Mouse (Mus musculus) midbrain, postnatal 0 days (tissue): ENCODE results near the gene Ubr3. TPM values are rescaled to one million over a fixed set of nuclear protein-coding genes. Genes with fewer than 3 reads are reported as not detected.
"Not testable (repeated sequence)": the region's sequence is repeated elsewhere in the genome, so short reads cannot be mapped to it uniquely, and the experiment has no call there.

Experiments used
- ATAC-seq: fragments of 200-750 bp; cut with Nextera tagmentation; 2 replicates; pipeline ENCODE4 v1.8.0; 2017; ENCODE audit warnings: moderate number of reproducible peaks, mild to moderate bottlenecking, moderate TSS enrichment, moderate library complexity; ENCODE audit not compliant: low FRiP score
- DNase-seq: peaks from one replicate; pipeline ENCODE4 v3.0.0-alpha.2; 2015; ENCODE audit warnings: low spot score
- H3K27ac ChIP-seq: fragments of 300-500 bp; sonication (generic); 2 replicates; pipeline ENCODE4 v1.5.1; 2014; ENCODE audit warnings: low read depth, mild to moderate bottlenecking, low read length, mixed read lengths
- H3K27me3 ChIP-seq: fragments of 300-500 bp; sonication (generic); 2 replicates; pipeline ENCODE4 v1.6.1; 2014; ENCODE audit warnings: low read length, control low read depth, mixed read lengths; ENCODE audit not compliant: insufficient read depth
- H3K36me3 ChIP-seq: fragments of 300-500 bp; sonication (generic); 2 replicates; pipeline ENCODE4 v1.6.1; 2014; ENCODE audit warnings: low read length, control low read depth, mixed read lengths; ENCODE audit not compliant: insufficient read depth
- H3K4me1 ChIP-seq: fragments of 300-500 bp; sonication (generic); 2 replicates; pipeline ENCODE4 v1.6.1; 2014; ENCODE audit warnings: mild to moderate bottlenecking, control low read depth, antibody characterized with exemption, low read length, mixed read lengths; ENCODE audit not compliant: insufficient read depth
- H3K4me2 ChIP-seq: fragments of 300-500 bp; sonication (generic); 2 replicates; pipeline ENCODE4 v1.6.1; 2014; ENCODE audit warnings: low read depth, mild to moderate bottlenecking, low read length, mixed read lengths; ENCODE audit not compliant: poor library complexity, severe bottlenecking
- H3K4me3 ChIP-seq: fragments of 300-500 bp; sonication (generic); 2 replicates; pipeline ENCODE4 v1.5.1; 2014; ENCODE audit warnings: low read depth, mild to moderate bottlenecking, low read length, moderate library complexity
- H3K9ac ChIP-seq: fragments of 300-500 bp; sonication (generic); replicated peaks from 2 replicates; pipeline ENCODE4 v1.6.1; 2014; ENCODE audit warnings: mild to moderate bottlenecking, low read length, moderate library complexity, mixed read lengths; ENCODE audit not compliant: poor library complexity, severe bottlenecking
- H3K9me3 ChIP-seq: fragments of 300-500 bp; sonication (generic); 2 replicates; pipeline ENCODE4 v1.6.1; 2016; ENCODE audit warnings: low read length, control low read depth
- CTCF ChIP-seq: IDR thresholded peaks from 2 replicates; pipeline ENCODE4 v1.5.1; 2016; ENCODE audit warnings: antibody characterized with exemption, mild to moderate bottlenecking
- WGBS: fragments of 180-500 bp; shearing (Covaris S2); extraction: QIAGEN DNeasy Blood & Tissue Kit; methylation state at CpG from one replicate; pipeline ENCODE4 v1.1.7; 2014; 5-methylcytosine and 5-hydroxymethylcytosine counted together
- polyA plus RNA-seq: library from polyadenylated mRNA; unstranded; fragments of >200 nt; fragmentation: Nextera tagmentation; extraction: Ambion mirVana; gene quantifications from 2 replicates; pipeline ENCODE4 v1.2.1, GENCODE M21; 2015
- total RNA-seq: library from RNA; depleted of rRNA; stranded (reverse); fragments of >200 nt; gene quantifications from 2 replicates; pipeline ENCODE4 v1.2.3, GENCODE M21; 2014

Ubr3 gene
- total and polyA plus RNA-seq, 2 experiments from 2014 or later, result 20.9 to 37.9 TPM

- no peak for ATAC-seq
- Histone ChIP-seq H3K9me3 (no peaks in the 10 kb centered on the region), H3K9ac (no peak overlapping the region), H3K4me3 (no peak overlapping the region), H3K27ac (no peak overlapping the region), H3K4me1 (no peaks in the 10 kb centered on the region), H3K27me3 (no peaks in the 10 kb centered on the region), H3K4me2 (no peak overlapping the region), H3K36me3 (no peaks in the 10 kb centered on the region)
- 95% methylated on average over 4 of the region's 4 CpGs for WGBS
- no peak for DNase-seq
- TF ChIP-seq CTCF, result no peak
These were observed 843 bp upstream of the Ubr3 start for GRCm38 (mm10) chr2:69896224-69896581.

GRCm38 (mm10) chr2:69897618-69898575 is 851 bp downstream of the Ubr3 start:
- ATAC-seq, result peak; percentile 65
- Histone ChIP-seq H3K4me2 (peak overlapping the region; percentile 86), H3K9ac (peak overlapping the region; percentile 98), H3K4me3 (peak overlapping the region; percentile 98), H3K36me3 (no peaks in the 10 kb centered on the region), H3K27ac (peak overlapping the region; percentile 94), H3K27me3 (no peaks in the 10 kb centered on the region), H3K4me1 (no peaks in the 10 kb centered on the region), H3K9me3 (no peaks in the 10 kb centered on the region)
- no peak for TF ChIP-seq CTCF
- DNase-seq, result peak; percentile 39
- WGBS, result under 1% methylated on average over 48 of the region's 55 CpGs

DNA sequence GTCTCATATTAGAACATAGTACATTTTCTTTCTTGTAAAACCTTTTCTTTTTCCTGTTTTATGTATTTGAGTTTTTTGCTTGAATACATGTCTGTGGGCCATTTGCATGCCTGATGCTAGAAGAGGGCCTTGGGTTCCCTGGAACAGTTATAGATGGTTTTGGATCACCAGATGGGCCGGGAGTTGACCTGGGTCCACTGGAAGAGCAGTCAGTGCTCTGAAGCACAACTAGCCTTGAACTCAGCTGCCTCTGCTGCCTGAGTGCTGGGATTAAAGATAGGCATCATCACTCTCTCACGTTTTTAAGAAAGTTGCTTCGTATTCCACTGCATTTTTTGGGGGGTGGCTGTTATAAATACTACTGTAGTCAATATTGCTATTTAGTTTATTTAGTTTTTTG is 6.5 kb downstream of the Ubr3 start:
- H3K9me3 ChIP-seq, result no peaks in the 10 kb centered on the region
- H3K36me3 ChIP-seq, result no peaks in the 10 kb centered on the region
- DNase-seq (no peak), ATAC-seq (no peak)
- H3K4me1 ChIP-seq, result no peaks in the 10 kb centered on the region
- H3K9ac ChIP-seq, result no peak overlapping the region
- H3K27ac ChIP-seq, result no peak overlapping the region
- TF ChIP-seq CTCF, result no peak
- no peak overlapping the region for H3K4me2 ChIP-seq
- whole genome bisulfite sequencing, result 95% methylated on average over 3 of the region's 3 CpGs
- no peaks in the 10 kb centered on the region for H3K27me3 ChIP-seq
- no peak overlapping the region for H3K4me3 ChIP-seq

DNA sequence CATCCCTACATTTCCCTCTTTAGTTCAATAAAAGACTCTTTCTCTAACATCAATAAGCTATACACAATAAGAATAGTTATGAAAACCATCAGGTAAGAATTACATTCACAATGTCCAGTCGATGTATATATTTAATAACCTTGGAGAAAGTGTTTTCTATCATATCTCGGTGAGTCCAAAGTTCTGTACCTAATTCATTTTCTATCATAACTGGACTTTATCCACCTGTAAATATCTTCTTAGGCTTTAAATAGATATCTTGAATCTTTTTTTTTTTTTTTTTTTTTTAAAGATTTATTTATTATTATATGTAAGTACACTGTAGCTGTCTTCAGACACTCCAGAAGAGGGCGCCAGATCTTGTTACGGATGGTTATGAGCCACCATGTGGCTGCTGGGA is 10.3 kb downstream of the Ubr3 start:
- 86% methylated on average over 4 of the region's 4 CpGs for WGBS
- not testable (repeated sequence) for H3K4me3 ChIP-seq, H3K9me3 ChIP-seq, H3K27ac ChIP-seq, H3K4me1 ChIP-seq, ATAC-seq, H3K36me3 ChIP-seq, H3K27me3 ChIP-seq, H3K4me2 ChIP-seq, DNase-seq, H3K9ac ChIP-seq

- Histone ChIP-seq H3K27ac (no peak overlapping the region), H3K27me3 (no peaks in the 10 kb centered on the region), H3K9me3 (no peaks in the 10 kb centered on the region), H3K4me2 (no peak overlapping the region), H3K36me3 (peaks cover 7% of the 10 kb centered on the region; the same call in 1 of the 2 replicates), H3K4me3 (no peak overlapping the region), H3K9ac (no peak overlapping the region), H3K4me1 (no peaks in the 10 kb centered on the region)
- 59% methylated on average over 2 of the region's 2 CpGs for WGBS
- no peak for TF ChIP-seq CTCF
- DNase-seq, result no peak
- no peak for ATAC-seq
These were observed 15.8 kb downstream of the Ubr3 start for GRCm38 (mm10) chr2:69912801-69913200.

GRCm38 (mm10) chr2:69917301-69917700 is 20.3 kb downstream of the Ubr3 start:
- ATAC-seq (no peak), DNase-seq (no peak)
- Histone ChIP-seq H3K4me2 (no peak overlapping the region), H3K4me3 (no peak overlapping the region), H3K27ac (no peak overlapping the region), H3K36me3 (peaks cover 7% of the 10 kb centered on the region; the same call in 1 of the 2 replicates), H3K27me3 (no peaks in the 10 kb centered on the region), H3K4me1 (no peaks in the 10 kb centered on the region), H3K9ac (no peak overlapping the region), H3K9me3 (no peaks in the 10 kb centered on the region)
- no peak for TF ChIP-seq CTCF
- 87% methylated on average over 3 of the region's 3 CpGs for WGBS
